In genomic region chr13:98498561-98498960, GRCm38 (mm10) we compare ENCODE assay signal across 34 mouse cellular contexts. TPM values are rescaled to one million over a fixed set of nuclear protein-coding genes. Genes with fewer than 3 reads are reported as not detected.
"Had no signal": no experiment of that assay in that cellular context is flagged by ENCODE, and none has a peak within 500 bp of the region (broad histone marks: within the 10 kb centered on the region; RNA-seq: fewer than 3 reads in every experiment).

No protein-coding gene starts in this region.

- H3K27ac ChIP-seq: hindbrain, embryonic 13.5 days; hindbrain, embryonic 15.5 days; hindbrain, postnatal 0 days; kidney, embryonic 15.5 days; kidney, postnatal 0 days; limb, embryonic 13.5 days; limb, embryonic 15.5 days; liver, embryonic 12.5 days; liver, embryonic 14.5 days had no signal

- H3K9me3 ChIP-seq: heart, embryonic 12.5 days; hindbrain, embryonic 13.5 days; hindbrain, embryonic 15.5 days; kidney, embryonic 15.5 days; limb, embryonic 13.5 days; limb, embryonic 15.5 days had no signal

- DNase-seq: gastrocnemius, postnatal 14 days; gastrocnemius, postnatal 36 days; heart, adult 18-20 months; heart, postnatal 10 days; heart, postnatal 36 days; kidney, adult 11 months; kidney, adult 2 months; kidney, adult 9 months; kidney, postnatal 14 days; kidney, postnatal 36 days; layer of hippocampus, adult 9-11 months; layer of hippocampus, postnatal 36 days; left cerebral cortex, postnatal 4 days had no signal

- H3K9ac ChIP-seq: heart, embryonic 12.5 days; hindbrain, embryonic 13.5 days; hindbrain, embryonic 15.5 days; kidney, embryonic 15.5 days; limb, embryonic 13.5 days; limb, embryonic 15.5 days; liver, embryonic 12.5 days; liver, embryonic 14.5 days had no signal

- H3K4me2 ChIP-seq: heart, embryonic 12.5 days; hindbrain, embryonic 13.5 days; hindbrain, embryonic 15.5 days; kidney, embryonic 15.5 days; limb, embryonic 13.5 days; limb, embryonic 15.5 days; liver, embryonic 12.5 days had no signal

- H3K36me3 ChIP-seq: heart, embryonic 12.5 days; hindbrain, embryonic 13.5 days; hindbrain, embryonic 15.5 days; kidney, embryonic 15.5 days; limb, embryonic 13.5 days; limb, embryonic 15.5 days; liver, embryonic 12.5 days had no signal

- H3K4me1 ChIP-seq: liver, embryonic 12.5 days had no signal

- ATAC-seq: hindbrain, postnatal 0 days; intestine, embryonic 16.5 days; liver, embryonic 12.5 days had no signal

- H3K4me3 ChIP-seq: heart, embryonic 12.5 days; hindbrain, embryonic 13.5 days; hindbrain, embryonic 15.5 days; kidney, embryonic 15.5 days; limb, embryonic 13.5 days; limb, embryonic 15.5 days; liver, embryonic 12.5 days had no signal

RNA-seq across cellular contexts. Expression of gene Gm10320, which starts 6.8 kb away (rescaled TPM):
- total RNA-seq: gastrocnemius, adult 18-20 months; gastrocnemius, adult 8-10 months; gastrocnemius, postnatal 14 days; gastrocnemius, postnatal 36 days; heart, adult 18-20 months; heart, postnatal 10 days; heart, postnatal 36 days; hematopoietic stem cell, adult 5-6 weeks; layer of hippocampus, adult 18-20 months; layer of hippocampus, adult 8-10 months; layer of hippocampus, postnatal 14 days; layer of hippocampus, postnatal 36 days; left cerebral cortex, adult 18-20 months; left cerebral cortex, adult 8-10 months; left cerebral cortex, postnatal 10 days; left cerebral cortex, postnatal 25 days; left cerebral cortex, postnatal 4 days had no signal
